Mouse (Mus musculus) lung, embryonic 14.5 days (tissue): ENCODE data around the gene Arfip2. TPM values are rescaled to one million over a fixed set of nuclear protein-coding genes. Genes with fewer than 3 reads are reported as not detected.

Experiments
- ATAC-seq: fragments of 200-750 bp; cut with Nextera tagmentation; 2 replicates; pipeline ENCODE4 v1.8.0; 2017; ENCODE audit warnings: mild to moderate bottlenecking, moderate TSS enrichment, moderate library complexity; ENCODE audit not compliant: insufficient read depth
- DNase-seq: peaks from one replicate; pipeline ENCODE4 v3.0.0-alpha.2; 2015
- H3K27ac ChIP-seq: fragments of 300-500 bp; sonication (generic); 2 replicates; pipeline ENCODE4 v1.5.1; 2014; ENCODE audit warnings: low read depth, mild to moderate bottlenecking, moderate library complexity
- H3K27me3 ChIP-seq: fragments of 300-500 bp; sonication (generic); 2 replicates; pipeline ENCODE4 v1.6.1; 2014; ENCODE audit warnings: low read length, control low read depth; ENCODE audit not compliant: insufficient read depth
- H3K36me3 ChIP-seq: fragments of 300-500 bp; sonication (generic); 2 replicates; pipeline ENCODE4 v1.6.1; 2014; ENCODE audit warnings: control low read depth; ENCODE audit not compliant: insufficient read depth
- H3K4me1 ChIP-seq: fragments of 300-500 bp; sonication (generic); 2 replicates; pipeline ENCODE4 v1.6.1; 2014; ENCODE audit warnings: antibody characterized with exemption, control low read depth; ENCODE audit not compliant: insufficient read depth
- H3K4me2 ChIP-seq: fragments of 300-500 bp; sonication (generic); 2 replicates; pipeline ENCODE4 v1.6.1; 2014; ENCODE audit warnings: mild to moderate bottlenecking
- H3K4me3 ChIP-seq: fragments of 300-500 bp; sonication (generic); 2 replicates; pipeline ENCODE4 v1.5.1; 2014; ENCODE audit warnings: low read depth, low read length
- H3K9ac ChIP-seq: fragments of 300-500 bp; sonication (generic); 2 replicates; pipeline ENCODE4 v1.6.1; 2014
- H3K9me3 ChIP-seq: fragments of 300-500 bp; sonication (generic); 2 replicates; pipeline ENCODE4 v1.6.1; 2016; ENCODE audit warnings: low read depth, low read length, control low read depth
- CTCF ChIP-seq: IDR thresholded peaks from 2 replicates; pipeline ENCODE4 v1.5.1; 2016; ENCODE audit warnings: antibody characterized with exemption, low read depth
- WGBS: fragments of 180-500 bp; shearing (Covaris S2); extraction: QIAGEN DNeasy Blood & Tissue Kit; methylation state at CpG from one replicate; pipeline ENCODE4 v1.1.7; 2014; 5-methylcytosine and 5-hydroxymethylcytosine counted together
- polyA plus RNA-seq: library from polyadenylated mRNA; unstranded; fragments of >200 nt; fragmentation: Nextera tagmentation; extraction: Ambion mirVana; gene quantifications from 2 replicates; pipeline ENCODE4 v1.2.1, GENCODE M21; 2014

Arfip2 gene
- 84.1 and 84.2 TPM in 2 replicates for polyA plus RNA-seq

DNA sequence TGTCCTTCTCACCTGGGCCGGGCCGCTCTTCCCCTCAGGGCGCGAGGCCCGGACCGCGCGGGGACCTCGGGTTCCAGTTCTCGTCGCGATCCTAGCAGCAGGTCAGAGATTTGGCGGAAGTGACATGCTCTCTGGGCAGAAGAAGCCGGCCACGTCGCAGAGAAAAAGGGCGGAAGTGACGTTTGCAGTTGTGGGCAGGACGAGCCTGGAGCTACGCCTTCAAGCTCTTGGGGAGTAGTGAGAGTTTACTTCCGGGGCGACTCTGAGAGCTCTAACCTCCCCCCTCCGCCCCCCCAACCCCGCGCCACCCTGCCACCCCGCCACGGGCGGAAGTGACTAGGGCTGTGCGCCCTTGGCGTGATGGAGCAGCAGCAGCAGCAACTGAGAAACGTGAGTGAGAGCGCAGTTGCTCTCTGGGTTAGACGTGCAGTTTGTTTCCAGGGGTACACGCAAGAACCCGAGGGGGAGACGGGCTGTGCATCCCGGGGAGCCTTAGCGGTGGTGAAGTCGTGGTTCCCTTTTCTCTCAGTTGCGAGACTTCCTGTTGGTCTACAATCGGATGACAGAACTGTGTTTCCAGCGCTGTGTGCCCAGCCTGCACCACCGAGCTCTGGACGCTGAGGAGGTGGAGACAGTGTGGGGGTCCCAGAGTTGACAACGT, at the start of gene Arfip2, which contains the start of gene Gm45799:
Arfip2 (minus strand) TSS at position 184 of the 661 bp plus-strand sequence.
Gm45799 (plus strand) TSS at position 320 of the 661 bp plus-strand sequence.
- H3K4me3 ChIP-seq, result peak within 1 kb of the TSS; percentile 70
- H3K9ac ChIP-seq, result peak within 1 kb of the TSS; percentile 81
- under 1% methylated on average over 45 of the region's 45 CpGs for WGBS
- H3K4me1 ChIP-seq, result no peaks in the 10 kb centered on the region
- DNase-seq, result peak; percentile 100
- ATAC-seq, result peak; percentile 96
- no peaks in the 10 kb centered on the region for H3K9me3 ChIP-seq
- H3K27me3 ChIP-seq, result no peaks in the 10 kb centered on the region
- H3K36me3 ChIP-seq, result peaks cover 45% of the 10 kb centered on the region
- no peak for TF ChIP-seq CTCF
- H3K4me2 ChIP-seq, result peak within 1 kb of the TSS; percentile 70
- peak within 1 kb of the TSS; percentile 90 for H3K27ac ChIP-seq

DNA sequence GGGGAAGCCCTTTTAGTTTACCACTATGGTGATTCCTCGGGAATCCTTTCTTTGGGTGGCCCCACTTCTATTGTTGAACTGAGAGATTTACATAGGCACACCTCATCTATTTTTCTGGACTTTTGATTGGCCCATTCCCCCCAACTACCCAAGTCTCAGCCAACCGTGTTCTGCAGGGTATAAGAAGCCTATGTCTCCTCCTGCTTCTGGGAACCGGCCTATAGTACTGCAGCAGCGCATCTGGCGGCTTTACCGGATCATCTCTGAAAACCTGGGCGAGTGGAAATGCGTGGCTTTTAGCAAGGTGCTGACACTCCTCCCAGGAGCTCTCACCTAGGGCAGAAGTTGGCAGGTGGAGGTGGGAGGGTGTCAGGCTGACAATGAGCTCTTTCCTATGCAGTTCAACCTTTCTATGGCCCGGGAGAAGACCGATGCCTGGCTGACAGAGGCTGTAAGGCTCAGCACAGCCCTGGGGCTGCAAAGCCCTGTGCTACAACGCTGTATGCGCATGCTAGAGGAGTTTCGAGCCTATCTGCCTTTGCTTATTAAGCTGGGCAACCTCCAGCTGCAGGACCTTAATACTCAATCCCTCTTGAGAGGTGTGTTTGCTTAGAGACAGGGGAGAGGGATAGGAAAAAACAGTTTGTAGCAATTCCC, 45.5 kb upstream of the Arfip2 start:
- Histone ChIP-seq H3K9ac (no peak overlapping the region; the same call in 1 of the 2 replicates), H3K36me3 (no peaks in the 10 kb centered on the region), H3K4me3 (no peak overlapping the region), H3K9me3 (no peaks in the 10 kb centered on the region), H3K4me1 (no peaks in the 10 kb centered on the region), H3K27me3 (no peaks in the 10 kb centered on the region), H3K4me2 (peak overlapping the region; percentile 38; the same call in 1 of the 2 replicates), H3K27ac (no peak overlapping the region)
- 12% methylated on average over 13 of the region's 13 CpGs for WGBS
- peak; percentile 8 for DNase-seq
- no peak for TF ChIP-seq CTCF
- ATAC-seq, result peak; percentile 58; the same call in 1 of the 2 replicates

DNA sequence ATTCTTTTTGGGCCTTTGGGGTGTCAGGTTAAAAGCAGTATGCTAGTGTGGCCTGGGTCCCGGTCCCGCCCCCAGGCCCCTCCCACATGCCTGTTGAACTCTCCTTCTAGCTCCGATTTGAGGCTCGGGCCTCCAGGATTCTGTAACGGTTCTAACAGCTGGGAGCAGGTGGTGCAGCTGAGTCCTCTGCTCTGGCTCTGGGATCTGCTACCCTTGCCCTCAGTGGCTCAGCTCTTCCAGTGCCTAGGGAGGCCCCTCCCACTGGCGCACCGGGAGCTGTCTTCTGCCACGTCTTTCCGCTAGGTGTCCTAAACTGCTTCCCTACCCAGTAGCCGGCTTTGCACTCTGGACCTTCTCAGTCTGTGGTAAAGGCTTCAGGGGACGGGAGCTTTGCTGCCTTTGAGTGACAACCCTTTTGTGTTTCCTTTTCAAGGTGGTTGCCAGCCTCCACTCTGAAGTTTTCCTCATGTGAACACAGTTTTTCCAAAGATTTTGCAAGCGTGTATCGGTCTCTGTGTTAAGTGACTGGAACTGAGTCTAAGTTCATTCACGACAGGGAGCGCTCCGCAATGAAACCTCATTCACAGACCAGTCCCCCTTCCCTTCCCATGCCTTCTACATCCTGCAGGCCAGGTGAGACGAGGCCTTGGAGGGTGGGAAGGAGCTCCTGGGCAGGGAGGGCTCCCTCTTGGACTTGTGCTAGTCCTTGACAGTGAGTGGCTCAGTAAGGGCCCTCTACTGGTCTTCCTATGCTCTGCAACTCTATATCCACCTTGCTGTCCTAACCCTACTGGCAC, 10.6 kb upstream of the Arfip2 start, which contains the start of gene Dnhd1:
Dnhd1 (plus strand) TSS at position 189 of the 797 bp plus-strand sequence.
- Histone ChIP-seq H3K27me3 (no peaks in the 10 kb centered on the region), H3K9ac (peak within 1 kb of the TSS; percentile 22; the same call in 1 of the 2 replicates), H3K4me1 (no peaks in the 10 kb centered on the region), H3K27ac (peak within 1 kb of the TSS; percentile 50; the same call in 1 of the 2 replicates), H3K9me3 (no peaks in the 10 kb centered on the region), H3K4me3 (peak within 1 kb of the TSS; percentile 33), H3K4me2 (peak within 1 kb of the TSS; percentile 85), H3K36me3 (peaks cover 2% of the 10 kb centered on the region; the same call in 1 of the 2 replicates)
- peak; percentile 96 for ATAC-seq
- peak; percentile 83 for DNase-seq
- TF ChIP-seq CTCF, result peak; percentile 62
- under 1% methylated on average over 17 of the region's 17 CpGs for WGBS

DNA sequence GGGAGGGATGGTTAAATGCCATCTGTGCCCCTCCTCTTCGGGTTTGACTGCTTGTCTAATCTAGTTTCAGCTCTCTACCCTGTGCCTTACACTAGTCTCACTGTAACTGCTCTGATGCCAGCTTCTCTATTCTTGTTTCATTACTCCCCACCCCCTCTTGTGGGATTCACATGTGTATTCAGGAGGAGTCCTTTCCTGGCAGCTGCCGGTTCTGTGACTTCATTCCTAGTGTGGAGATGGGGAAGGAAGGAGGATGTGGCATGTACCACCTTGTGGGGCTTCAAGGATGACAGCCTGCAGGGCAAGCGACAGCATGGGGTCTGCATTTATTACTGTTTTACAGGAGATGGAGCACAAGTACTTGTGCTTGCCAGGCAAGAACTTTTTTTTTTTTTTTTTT, 1.7 kb upstream of the Arfip2 start:
- Histone ChIP-seq H3K9ac (no peak overlapping the region), H3K4me3 (peak overlapping the region; percentile 5; the same call in 1 of the 2 replicates)

DNA sequence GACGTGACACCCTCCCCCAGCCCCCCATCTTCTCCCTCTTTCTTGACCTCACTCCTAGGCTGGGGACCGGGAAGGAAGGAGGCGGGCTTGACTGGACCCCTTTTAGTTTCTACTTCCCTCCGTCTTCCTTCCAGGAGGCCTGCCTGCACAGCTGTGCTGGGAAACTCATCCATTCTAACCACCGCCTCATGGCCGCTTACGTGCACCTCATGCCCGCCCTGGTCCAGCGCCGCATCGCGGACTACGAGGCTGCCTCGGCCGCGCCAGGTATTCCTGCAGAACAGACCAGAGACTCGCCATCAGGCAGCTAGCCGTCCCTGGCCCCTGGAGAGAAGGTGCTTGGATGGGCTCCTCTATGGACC, 659 bp upstream of the Arfip2 start:
- 0 out of 2 replicates have a peak, but pooled peaks have one; percentile 1 for TF ChIP-seq CTCF
- H3K9me3 ChIP-seq, result no peaks in the 10 kb centered on the region
- DNase-seq (peak; percentile 39), ATAC-seq (no peak)
- peak overlapping the region; percentile 90 for H3K27ac ChIP-seq
- no peaks in the 10 kb centered on the region for H3K27me3 ChIP-seq
- H3K9ac ChIP-seq, result peak overlapping the region; percentile 81
- 0% methylated on average over 18 of the region's 18 CpGs for WGBS
- H3K4me2 ChIP-seq, result peak overlapping the region; percentile 70
- peak overlapping the region; percentile 70 for H3K4me3 ChIP-seq
- no peaks in the 10 kb centered on the region for H3K4me1 ChIP-seq
- H3K36me3 ChIP-seq, result peaks cover 40% of the 10 kb centered on the region

More for the DNA sequence above, 1.7 kb upstream of the Arfip2 start:
- WGBS, result 67% methylated on average over 3 of the region's 3 CpGs
- DNase-seq, result no peak
- Histone ChIP-seq H3K27me3 (no peaks in the 10 kb centered on the region), H3K36me3 (peaks cover 30% of the 10 kb centered on the region), H3K9me3 (no peaks in the 10 kb centered on the region), H3K4me1 (no peaks in the 10 kb centered on the region), H3K27ac (peak overlapping the region; percentile 33; the same call in 1 of the 2 replicates), H3K4me2 (peak overlapping the region; percentile 70)
- 0 out of 2 replicates have a peak, but pooled peaks have one; percentile 8 for TF ChIP-seq CTCF
- ATAC-seq, result no peak

DNA sequence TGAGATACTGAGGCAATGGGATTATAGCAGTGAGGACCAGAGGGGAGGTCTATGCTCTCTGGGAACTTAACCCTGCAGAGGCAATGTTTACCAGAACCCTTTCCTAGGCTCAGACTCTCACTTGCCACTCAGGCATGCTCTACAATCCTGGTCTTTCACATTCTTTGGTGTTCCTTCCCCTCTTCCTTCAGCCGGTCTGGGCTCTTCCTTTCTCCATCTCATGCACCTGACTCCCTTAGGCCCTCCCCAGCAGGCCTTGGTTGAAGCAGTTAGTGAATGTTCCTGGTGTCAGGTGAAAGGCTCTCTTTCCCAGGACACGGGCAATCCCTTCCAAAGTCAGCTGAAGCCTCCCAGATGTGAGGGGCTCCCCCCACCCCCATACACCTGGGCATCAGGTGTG, 460 bp downstream of the Arfip2 start, which contains the start of gene Timm10b:
Timm10b (plus strand) TSS at position 301 of the 400 bp plus-strand sequence.
- 2% methylated on average over 2 of the region's 2 CpGs for WGBS
- H3K27ac ChIP-seq, result peak within 1 kb of the TSS; percentile 90
- H3K9ac ChIP-seq, result peak within 1 kb of the TSS; percentile 81
- peak within 1 kb of the TSS; percentile 70 for H3K4me3 ChIP-seq
- H3K9me3 ChIP-seq, result no peaks in the 10 kb centered on the region
- no peak; the same call in 1 of the 2 replicates for ATAC-seq
- no peak for TF ChIP-seq CTCF
- no peak for DNase-seq
- no peaks in the 10 kb centered on the region for H3K4me1 ChIP-seq
- peak within 1 kb of the TSS; percentile 70 for H3K4me2 ChIP-seq
- H3K27me3 ChIP-seq, result no peaks in the 10 kb centered on the region
- H3K36me3 ChIP-seq, result peaks cover 45% of the 10 kb centered on the region
